Mouse (Mus musculus): ENCODE results near the gene Cenpj.

- TF ChIP-seq EP300 (IDR thresholded peaks at IDR 0.05; ENCODE audit: low read depth): no peak
- no peak for TF ChIP-seq CTCF (IDR thresholded peaks at IDR 0.05; ENCODE audit: low read depth)
Measured at GRCm38 (mm10) chr14:56544946-56545345, 30.3 kb downstream of the Cenpj start.
